Mouse (Mus musculus) liver, embryonic 15.5 days (tissue): Measurements from ENCODE around the gene Cnn3. TPM values are rescaled to one million over a fixed set of nuclear protein-coding genes. Genes with fewer than 3 reads are reported as not detected.
A peak's percentile ranks its signal among the peaks of the same experiment; 100 is the strongest.

Experiments used
- ATAC-seq: fragments of 200-750 bp; cut with Nextera tagmentation; 2 replicates; pipeline ENCODE4 v1.8.0; 2017; ENCODE audit warnings: moderate number of reproducible peaks, mild to moderate bottlenecking, moderate library complexity; ENCODE audit not compliant: insufficient read depth
- H3K27ac ChIP-seq: fragments of 300-500 bp; sonication (generic); replicated peaks from 2 replicates; pipeline ENCODE4 v1.5.1; 2015; ENCODE audit warnings: mild to moderate bottlenecking, inconsistent platforms
- H3K27me3 ChIP-seq: fragments of 300-500 bp; sonication (generic); 2 replicates; pipeline ENCODE4 v1.6.1; 2015; ENCODE audit warnings: mild to moderate bottlenecking, inconsistent platforms
- H3K36me3 ChIP-seq: fragments of 300-500 bp; sonication (generic); replicated peaks from 2 replicates; pipeline ENCODE4 v1.6.1; 2015; ENCODE audit warnings: moderate library complexity, mild to moderate bottlenecking, inconsistent platforms
- H3K4me1 ChIP-seq: fragments of 300-500 bp; sonication (generic); replicated peaks from 2 replicates; pipeline ENCODE4 v1.6.1; 2015; ENCODE audit warnings: inconsistent platforms
- H3K4me2 ChIP-seq: fragments of 300-500 bp; sonication (generic); 2 replicates; pipeline ENCODE4 v1.6.1; 2015; ENCODE audit warnings: moderate library complexity, mild to moderate bottlenecking, inconsistent platforms
- H3K4me3 ChIP-seq: fragments of 300-500 bp; sonication (generic); replicated peaks from 2 replicates; pipeline ENCODE4 v1.5.1; 2015; ENCODE audit warnings: mild to moderate bottlenecking, inconsistent platforms
- H3K9ac ChIP-seq: fragments of 300-500 bp; sonication (generic); 2 replicates; pipeline ENCODE4 v1.6.1; 2015; ENCODE audit warnings: moderate library complexity, mild to moderate bottlenecking, inconsistent platforms
- H3K9me3 ChIP-seq: fragments of 300-500 bp; sonication (generic); replicated peaks from 2 replicates; pipeline ENCODE4 v1.6.1; 2016; ENCODE audit warnings: inconsistent platforms
- WGBS: fragments of 180-500 bp; shearing (Covaris S2); methylation state at CpG from one replicate; pipeline ENCODE4 v1.1.7; 2015; ENCODE audit warnings: mixed read lengths; ENCODE audit not compliant: insufficient replicate concordance; 5-methylcytosine and 5-hydroxymethylcytosine counted together
- polyA plus RNA-seq: library from polyadenylated mRNA; unstranded; fragments of >200 nt; fragmentation: Nextera tagmentation; extraction: Ambion mirVana; gene quantifications from 2 replicates; pipeline ENCODE4 v1.2.1, GENCODE M21; 2015

Gene Cnn3
- polyA plus RNA-seq, 1 experiment from 2014 or later, result 98.3 TPM

GRCm38 (mm10) chr3:121418850-121419435 is 7.4 kb upstream of the Cnn3 start:
- Histone ChIP-seq H3K4me1 (peaks cover 7% of the 10 kb centered on the region; the same call in 1 of the 2 replicates), H3K9ac (no peak overlapping the region), H3K27me3 (no peaks in the 10 kb centered on the region), H3K27ac (no peak overlapping the region), H3K9me3 (no peaks in the 10 kb centered on the region), H3K4me2 (no peak overlapping the region), H3K4me3 (no peak overlapping the region), H3K36me3 (no peaks in the 10 kb centered on the region)
- ATAC-seq, result 0 out of 2 replicates have a peak, but pooled peaks have one; percentile 21
- 58% methylated on average over 9 of the region's 9 CpGs for WGBS

GRCm38 (mm10) chr3:121422405-121422804 is 3.9 kb upstream of the Cnn3 start:
- 73% methylated on average over 8 of the region's 8 CpGs for WGBS
- peaks cover 27% of the 10 kb centered on the region for H3K4me1 ChIP-seq
- no peaks in the 10 kb centered on the region for H3K9me3 ChIP-seq
- no peak for ATAC-seq
- peaks cover 27% of the 10 kb centered on the region for H3K27me3 ChIP-seq
- H3K36me3 ChIP-seq, result no peaks in the 10 kb centered on the region
- H3K27ac ChIP-seq, result no peak overlapping the region
- H3K9ac ChIP-seq, result no peak overlapping the region
- H3K4me2 ChIP-seq, result no peak overlapping the region
- no peak overlapping the region for H3K4me3 ChIP-seq

- Histone ChIP-seq H3K9ac (peak overlapping the region; percentile 72), H3K27ac (peak overlapping the region; percentile 81), H3K36me3 (no peaks in the 10 kb centered on the region), H3K27me3 (peaks cover 31% of the 10 kb centered on the region), H3K4me1 (peaks cover 48% of the 10 kb centered on the region), H3K4me3 (peak overlapping the region; percentile 71), H3K4me2 (peak overlapping the region; percentile 95), H3K9me3 (no peaks in the 10 kb centered on the region)
- ATAC-seq, result peak; percentile 70
- WGBS, result under 1% methylated on average over 93 of the region's 93 CpGs
These were observed 573 bp downstream of the Cnn3 start for GRCm38 (mm10) chr3:121426621-121427519.

- WGBS, result under 1% methylated on average over 13 of the region's 13 CpGs
- Histone ChIP-seq H3K27me3 (peaks cover 31% of the 10 kb centered on the region), H3K4me3 (peak overlapping the region; percentile 71), H3K36me3 (no peaks in the 10 kb centered on the region), H3K27ac (peak overlapping the region; percentile 81), H3K4me1 (peaks cover 54% of the 10 kb centered on the region), H3K4me2 (peak overlapping the region; percentile 95), H3K9ac (peak overlapping the region; percentile 72), H3K9me3 (no peaks in the 10 kb centered on the region)
- ATAC-seq, result no peak
These were observed 1.2 kb downstream of the Cnn3 start for GRCm38 (mm10) chr3:121427520-121427908.

- H3K9ac ChIP-seq, result no peak overlapping the region; the same call in 1 of the 2 replicates
- H3K9me3 ChIP-seq, result no peaks in the 10 kb centered on the region
- H3K4me2 ChIP-seq, result peak overlapping the region; percentile 95
- peak overlapping the region; percentile 71 for H3K4me3 ChIP-seq
- peaks cover 61% of the 10 kb centered on the region for H3K4me1 ChIP-seq
- 13% methylated on average over 8 of the region's 8 CpGs for WGBS
- H3K27me3 ChIP-seq, result peaks cover 31% of the 10 kb centered on the region
- no peak overlapping the region for H3K27ac ChIP-seq
- H3K36me3 ChIP-seq, result no peaks in the 10 kb centered on the region
- no peak for ATAC-seq
These were observed 1.9 kb downstream of the Cnn3 start for GRCm38 (mm10) chr3:121428230-121428629.

- peaks cover 67% of the 10 kb centered on the region for H3K4me1 ChIP-seq
- WGBS, result 69% methylated on average over 11 of the region's 11 CpGs
- peaks cover 31% of the 10 kb centered on the region for H3K27me3 ChIP-seq
- H3K4me2 ChIP-seq, result peak overlapping the region; percentile 95
- no peaks in the 10 kb centered on the region for H3K36me3 ChIP-seq
- H3K27ac ChIP-seq, result no peak overlapping the region
- no peak overlapping the region for H3K9ac ChIP-seq
- ATAC-seq, result no peak
- no peaks in the 10 kb centered on the region for H3K9me3 ChIP-seq
- peak overlapping the region; percentile 71; the same call in 1 of the 2 replicates for H3K4me3 ChIP-seq
These were observed 2.5 kb downstream of the Cnn3 start for GRCm38 (mm10) chr3:121428696-121429259.

- H3K4me3 ChIP-seq, result no peak overlapping the region
- no peak for ATAC-seq
- no peak overlapping the region for H3K9ac ChIP-seq
- H3K4me2 ChIP-seq, result peak overlapping the region; percentile 7; the same call in 1 of the 2 replicates
- no peak overlapping the region for H3K27ac ChIP-seq
- H3K36me3 ChIP-seq, result no peaks in the 10 kb centered on the region
- peaks cover 31% of the 10 kb centered on the region for H3K27me3 ChIP-seq
- peaks cover 74% of the 10 kb centered on the region for H3K4me1 ChIP-seq
- WGBS, result 64% methylated on average over 3 of the region's 3 CpGs
- no peaks in the 10 kb centered on the region for H3K9me3 ChIP-seq
These were observed 3.2 kb downstream of the Cnn3 start for GRCm38 (mm10) chr3:121429469-121429868.

GRCm38 (mm10) chr3:121430289-121430936 is 4.1 kb downstream of the Cnn3 start:
- Histone ChIP-seq H3K9me3 (no peaks in the 10 kb centered on the region), H3K4me2 (no peak overlapping the region), H3K4me3 (no peak overlapping the region), H3K27me3 (peaks cover 24% of the 10 kb centered on the region), H3K27ac (no peak overlapping the region), H3K36me3 (no peaks in the 10 kb centered on the region), H3K9ac (no peak overlapping the region), H3K4me1 (peaks cover 77% of the 10 kb centered on the region)
- 48% methylated on average over 7 of the region's 7 CpGs for WGBS
- no peak for ATAC-seq

GRCm38 (mm10) chr3:121433359-121433758 is 7.1 kb downstream of the Cnn3 start:
- ATAC-seq, result 0 out of 2 replicates have a peak, but pooled peaks have one; percentile 37
- peak overlapping the region; percentile 35; the same call in 1 of the 2 replicates for H3K4me2 ChIP-seq

GRCm38 (mm10) chr3:121433968-121434533 is 7.8 kb downstream of the Cnn3 start:
- Histone ChIP-seq H3K36me3 (0 out of 2 replicates have a peak, but pooled peaks cover 4% of the 10 kb centered on the region), H3K27ac (peak overlapping the region; percentile 38), H3K4me1 (peaks cover 68% of the 10 kb centered on the region)

More at GRCm38 (mm10) chr3:121433359-121433758, 7.1 kb downstream of the Cnn3 start:
- no peak overlapping the region for H3K9ac ChIP-seq
- 0 out of 2 replicates have a peak, but pooled peaks cover 4% of the 10 kb centered on the region for H3K36me3 ChIP-seq
- no peak overlapping the region for H3K4me3 ChIP-seq
- peaks cover 68% of the 10 kb centered on the region for H3K4me1 ChIP-seq
- H3K27me3 ChIP-seq, result no peaks in the 10 kb centered on the region
- WGBS, result 38% methylated on average over 6 of the region's 6 CpGs
- H3K27ac ChIP-seq, result peak overlapping the region; percentile 38
- H3K9me3 ChIP-seq, result no peaks in the 10 kb centered on the region

More at GRCm38 (mm10) chr3:121433968-121434533, 7.8 kb downstream of the Cnn3 start:
- peak overlapping the region; percentile 35 for H3K4me2 ChIP-seq
- H3K9me3 ChIP-seq, result no peaks in the 10 kb centered on the region
- no peaks in the 10 kb centered on the region for H3K27me3 ChIP-seq
- ATAC-seq, result no peak
- 67% methylated on average over 8 of the region's 8 CpGs for WGBS
- H3K4me3 ChIP-seq, result no peak overlapping the region
- no peak overlapping the region for H3K9ac ChIP-seq
